Mouse (Mus musculus) layer of hippocampus, adult 2 months (tissue): ENCODE measurements around the gene Faap20. TPM values are rescaled to one million over a fixed set of nuclear protein-coding genes. Genes with fewer than 3 reads are reported as not detected.

Source experiments
- DNase-seq, 2 experiments: peaks; one replicate each; pipeline ENCODE4 v3.0.0; 2022; ENCODE audit warnings: low spot score in 2 of 2
- H3K27ac ChIP-seq: fragments of 200-600 bp; 2 replicates; pipeline ENCODE4 v1.8.1; 2022
- H3K4me3 ChIP-seq: fragments of 200-600 bp; 2 replicates; pipeline ENCODE4 v1.8.1; 2022; ENCODE audit warnings: mild to moderate bottlenecking
- CTCF ChIP-seq: fragments of 200-600 bp; conservative IDR thresholded peaks from 2 replicates; pipeline ENCODE4 v1.8.1; 2022; ENCODE audit warnings: antibody characterized with exemption, mild to moderate bottlenecking, moderate library complexity
- total RNA-seq, 2 experiments: library from RNA; stranded (reverse); gene quantifications; 2 replicates each; pipeline ENCODE4 v1.2.3; 2021

Faap20 gene
- total RNA-seq, 2 experiments from 2014 or later = 29.2 to 34.3 TPM

DNA sequence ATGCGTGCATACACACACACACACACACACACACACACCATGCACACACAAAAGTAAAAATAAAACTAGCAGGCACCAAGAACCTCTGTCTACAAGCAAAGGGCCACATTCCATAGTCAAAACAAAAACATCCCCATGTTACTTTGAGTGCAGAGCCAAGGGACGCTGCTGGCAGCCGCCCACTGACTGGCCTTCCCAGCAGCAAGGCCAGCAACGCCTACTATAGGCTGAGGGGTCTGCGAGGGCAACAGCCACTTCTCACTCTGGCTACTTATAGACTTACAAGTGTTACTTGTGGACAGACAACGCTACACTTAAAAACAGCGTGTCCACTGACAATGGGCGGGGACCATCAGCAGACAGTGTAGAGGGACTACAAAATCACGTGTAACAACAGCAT, 34.4 kb upstream of the Faap20 start:
- no peak for DNase-seq
- no peak for TF ChIP-seq CTCF
- Histone ChIP-seq H3K4me3 (peak overlapping the region; percentile 37; the same call in 1 of the 2 replicates), H3K27ac (peak overlapping the region; percentile 77)

DNA sequence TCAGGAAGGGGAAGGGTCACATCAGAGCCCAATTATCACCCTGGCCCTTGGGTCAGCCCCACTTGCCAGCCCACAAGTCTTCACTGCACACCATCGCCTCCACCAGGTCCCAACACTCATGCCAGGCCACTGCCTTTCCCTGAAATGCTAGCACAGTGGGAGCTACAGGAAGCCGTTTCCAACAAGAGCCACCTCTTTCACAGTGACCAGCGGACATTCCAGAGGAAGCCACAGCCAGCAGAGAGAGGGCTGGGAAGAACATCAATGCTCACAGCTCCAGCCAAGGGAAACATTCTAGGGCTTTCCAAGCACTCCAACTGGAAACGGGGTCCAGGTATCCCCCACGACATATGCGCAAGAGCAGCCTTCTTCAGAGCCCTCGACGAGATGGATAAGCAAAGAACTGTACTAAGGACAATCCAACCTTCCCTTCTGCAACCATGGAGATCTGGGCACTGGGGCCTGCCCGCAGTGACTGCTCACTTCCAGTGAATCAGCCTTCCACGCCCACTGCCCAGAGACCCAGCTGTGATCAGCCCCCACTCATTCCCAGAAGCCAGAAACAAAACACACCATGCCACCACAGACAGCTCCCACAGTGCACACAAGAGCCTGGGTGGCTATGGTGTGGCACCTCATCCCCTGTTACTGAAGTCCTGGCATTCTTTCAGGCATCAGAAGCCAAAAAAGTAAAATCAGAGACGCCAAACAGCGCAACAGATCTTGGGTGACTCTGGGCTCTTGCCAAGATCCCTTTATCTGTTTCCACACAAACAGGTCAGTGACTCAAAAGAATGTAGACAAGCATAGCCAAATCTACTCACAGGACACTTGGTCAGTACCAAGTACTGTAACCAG, 33.6 kb upstream of the Faap20 start:
- no peak for DNase-seq
- peak overlapping the region; percentile 77 for H3K27ac ChIP-seq
- no peak for TF ChIP-seq CTCF
- peak overlapping the region; percentile 28 for H3K4me3 ChIP-seq

DNA sequence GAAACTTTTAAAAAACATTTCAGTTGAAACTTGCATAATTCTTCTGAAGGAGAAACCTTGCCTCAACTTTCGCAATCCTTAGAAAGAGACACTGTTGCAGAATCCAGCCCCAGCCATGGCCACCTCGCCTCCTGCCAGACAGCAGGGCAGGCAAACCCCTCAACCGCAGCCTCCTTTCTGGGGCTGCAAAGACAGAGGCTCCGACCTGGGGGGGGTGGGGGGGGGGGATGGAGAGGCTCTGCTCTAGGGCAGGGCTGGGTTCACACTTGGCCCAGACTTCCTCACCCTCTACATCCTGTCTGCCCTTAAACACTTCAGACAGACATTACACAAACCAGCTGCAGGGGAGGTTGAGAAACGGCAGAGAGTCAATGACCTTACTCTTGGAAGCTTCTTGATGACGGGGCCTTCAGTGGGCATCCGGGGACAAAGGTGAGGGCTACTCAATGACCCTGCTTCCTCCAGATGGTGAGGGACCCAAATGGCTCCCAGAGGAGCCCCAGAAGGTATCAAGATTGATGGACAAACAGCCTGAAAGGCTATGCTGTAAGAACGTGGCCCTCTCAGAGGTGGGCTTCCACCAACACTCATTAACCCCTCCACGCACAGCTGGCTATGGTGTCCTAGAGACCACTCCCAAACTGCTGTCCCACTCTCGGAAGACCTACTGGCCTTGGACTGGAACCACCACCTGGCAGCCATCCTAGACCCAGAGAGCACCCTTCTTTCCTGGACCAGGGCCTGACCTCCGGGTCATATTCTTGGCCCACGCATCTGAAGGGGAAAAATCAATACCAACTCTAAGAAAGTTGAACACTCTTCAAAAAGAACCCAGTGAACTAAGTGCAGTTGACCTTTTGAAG, 32.1 kb upstream of the Faap20 start:
- H3K27ac ChIP-seq = peak overlapping the region; percentile 93
- TF ChIP-seq CTCF = no peak
- peak overlapping the region; percentile 81 for H3K4me3 ChIP-seq
- no peak for DNase-seq

DNA sequence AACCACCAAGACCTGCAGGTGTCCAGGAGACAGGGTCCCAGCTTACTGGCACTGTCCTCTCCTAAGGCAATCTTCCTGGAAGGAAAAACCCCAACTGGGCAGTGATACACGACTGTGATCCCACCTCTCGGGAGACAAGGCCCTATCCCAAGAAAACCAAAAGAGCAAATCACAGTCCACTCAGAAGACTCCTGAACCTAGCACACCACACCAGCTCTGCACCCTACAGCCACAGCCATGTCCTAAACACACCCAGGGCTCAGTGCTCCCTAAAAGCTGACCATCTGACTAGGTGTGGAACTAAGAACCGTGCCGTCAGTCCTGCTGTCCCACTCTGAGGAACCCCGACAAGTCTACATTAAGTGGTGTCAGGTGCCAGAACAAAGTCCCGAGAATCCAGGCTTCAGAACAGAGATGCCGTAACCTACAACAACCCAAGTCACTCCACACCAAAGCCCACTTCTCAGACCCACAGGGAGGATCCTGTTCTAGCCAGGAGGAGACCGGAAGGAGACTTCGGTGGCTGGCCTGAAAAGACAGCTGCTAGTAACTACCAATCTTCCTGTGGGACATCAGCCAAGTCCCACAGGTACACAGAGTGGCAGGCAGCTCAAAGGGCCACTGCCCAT, 31.4 kb upstream of the Faap20 start:
- DNase-seq = no peak
- H3K27ac ChIP-seq = peak overlapping the region; percentile 93
- TF ChIP-seq CTCF = no peak
- H3K4me3 ChIP-seq = peak overlapping the region; percentile 81

DNA sequence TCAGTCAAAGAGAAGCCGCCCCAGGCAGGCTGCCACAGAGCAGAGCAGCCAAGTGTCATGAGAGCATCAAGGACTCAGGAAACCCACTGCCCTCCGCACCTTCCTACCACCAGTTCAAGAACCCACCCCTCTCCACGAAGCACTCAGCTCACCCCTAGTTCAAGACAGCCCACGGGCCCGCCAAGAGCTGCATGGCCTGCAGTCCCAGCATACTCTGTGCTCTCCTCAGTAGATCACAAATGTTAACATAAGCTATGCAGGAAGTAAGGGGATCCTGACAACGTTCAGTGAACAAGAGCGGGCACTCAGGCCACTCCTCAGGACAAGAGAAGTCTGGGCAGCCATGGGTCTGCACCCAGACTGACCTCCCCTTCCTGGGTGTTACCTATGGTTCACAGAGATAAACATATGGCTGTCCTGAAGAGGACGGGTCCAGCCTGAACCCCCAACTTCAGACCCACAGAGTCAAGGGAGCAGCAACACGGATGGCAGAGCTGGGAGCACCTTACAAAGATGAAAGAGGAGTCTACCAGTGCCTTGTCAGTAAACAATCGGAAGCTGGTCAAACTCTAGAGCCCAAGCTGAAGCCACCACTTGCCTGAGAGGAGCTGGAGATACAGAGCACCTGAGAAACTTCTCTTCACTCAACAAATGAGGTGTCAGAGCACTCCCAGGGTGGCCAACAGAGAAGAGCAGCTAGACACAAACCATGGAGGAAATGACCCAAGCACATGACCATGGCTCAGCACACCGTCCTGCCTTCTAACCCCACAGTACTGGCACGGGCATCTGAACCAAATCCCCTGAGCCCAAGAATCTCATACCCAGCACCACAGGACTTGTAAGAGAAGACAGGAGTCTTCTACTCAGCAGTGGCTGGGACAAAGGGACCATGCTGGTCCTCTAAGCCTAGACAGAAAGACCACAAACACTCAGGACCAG, 30.1 kb upstream of the Faap20 start:
- H3K27ac ChIP-seq = peak overlapping the region; percentile 93

DNA sequence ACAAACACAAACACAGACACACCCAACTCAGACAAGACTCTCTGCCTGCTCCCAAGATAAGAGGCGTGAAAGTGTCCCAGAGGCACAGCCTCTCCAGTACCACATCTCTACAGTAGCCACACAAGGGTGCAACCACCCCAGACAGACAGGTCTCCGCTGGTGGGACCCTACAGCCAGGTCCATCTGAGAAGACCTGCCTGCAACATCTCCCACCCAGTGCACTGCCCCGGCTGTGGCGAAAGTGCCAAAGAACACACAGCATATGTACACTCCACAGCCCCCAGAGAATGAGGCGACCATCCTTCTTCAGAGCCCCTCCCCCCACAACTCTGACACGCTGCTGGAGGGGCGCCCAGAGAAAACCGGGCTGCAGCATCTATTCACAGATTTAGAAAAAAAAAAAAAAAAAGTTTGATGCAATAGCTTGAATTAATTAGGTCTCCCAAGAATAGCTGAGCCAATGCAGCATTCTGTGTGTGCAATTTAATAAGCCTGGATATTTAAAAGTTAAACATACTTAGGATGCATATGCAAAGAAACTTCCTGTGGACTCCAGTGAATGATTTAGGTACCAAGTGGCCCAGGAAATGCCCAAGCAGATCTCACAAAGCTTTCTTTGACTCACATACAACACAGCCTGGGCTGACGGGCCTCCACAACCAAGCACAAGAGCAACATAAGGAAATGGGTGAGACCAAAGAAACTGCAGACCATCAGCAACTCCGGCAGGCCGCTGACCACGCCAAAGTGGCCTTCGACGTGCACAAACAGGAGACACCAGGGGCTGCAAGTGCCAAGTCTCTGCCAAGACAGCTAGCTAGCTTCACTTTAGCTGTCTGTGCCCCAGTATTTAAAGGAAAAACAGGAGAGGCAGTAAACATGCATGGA, 29.1 kb upstream of the Faap20 start:
- TF ChIP-seq CTCF = no peak
- Histone ChIP-seq H3K27ac (peak overlapping the region; percentile 93), H3K4me3 (peak overlapping the region; percentile 81)
- peak in 1 of 2 experiments; percentile 38 for DNase-seq

More for the DNA sequence above, 30.1 kb upstream of the Faap20 start:
- no peak for TF ChIP-seq CTCF
- H3K4me3 ChIP-seq = peak overlapping the region; percentile 81
- DNase-seq = no peak

DNA sequence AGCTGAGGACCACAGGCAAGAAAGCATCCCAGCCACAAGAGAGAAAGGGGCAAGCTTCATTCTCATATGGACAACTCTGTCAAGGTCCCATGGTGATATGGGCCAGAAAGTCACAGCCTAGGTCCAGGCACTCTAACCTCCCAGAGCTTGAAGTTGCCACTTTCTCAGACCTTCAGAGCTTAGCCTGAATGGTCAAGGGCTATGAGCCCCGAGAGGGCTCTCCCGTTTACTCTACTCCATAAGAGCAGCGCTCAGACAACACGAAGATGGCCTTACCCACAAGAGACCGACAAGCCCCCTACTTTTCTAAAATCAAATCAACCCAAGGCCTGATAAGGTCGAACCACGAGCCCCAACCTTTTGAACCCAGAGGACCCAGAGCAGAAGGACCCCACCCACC, 28.5 kb upstream of the Faap20 start:
- H3K4me3 ChIP-seq = peak overlapping the region; percentile 81
- H3K27ac ChIP-seq = peak overlapping the region; percentile 93
- DNase-seq = no peak
- TF ChIP-seq CTCF = no peak

DNA sequence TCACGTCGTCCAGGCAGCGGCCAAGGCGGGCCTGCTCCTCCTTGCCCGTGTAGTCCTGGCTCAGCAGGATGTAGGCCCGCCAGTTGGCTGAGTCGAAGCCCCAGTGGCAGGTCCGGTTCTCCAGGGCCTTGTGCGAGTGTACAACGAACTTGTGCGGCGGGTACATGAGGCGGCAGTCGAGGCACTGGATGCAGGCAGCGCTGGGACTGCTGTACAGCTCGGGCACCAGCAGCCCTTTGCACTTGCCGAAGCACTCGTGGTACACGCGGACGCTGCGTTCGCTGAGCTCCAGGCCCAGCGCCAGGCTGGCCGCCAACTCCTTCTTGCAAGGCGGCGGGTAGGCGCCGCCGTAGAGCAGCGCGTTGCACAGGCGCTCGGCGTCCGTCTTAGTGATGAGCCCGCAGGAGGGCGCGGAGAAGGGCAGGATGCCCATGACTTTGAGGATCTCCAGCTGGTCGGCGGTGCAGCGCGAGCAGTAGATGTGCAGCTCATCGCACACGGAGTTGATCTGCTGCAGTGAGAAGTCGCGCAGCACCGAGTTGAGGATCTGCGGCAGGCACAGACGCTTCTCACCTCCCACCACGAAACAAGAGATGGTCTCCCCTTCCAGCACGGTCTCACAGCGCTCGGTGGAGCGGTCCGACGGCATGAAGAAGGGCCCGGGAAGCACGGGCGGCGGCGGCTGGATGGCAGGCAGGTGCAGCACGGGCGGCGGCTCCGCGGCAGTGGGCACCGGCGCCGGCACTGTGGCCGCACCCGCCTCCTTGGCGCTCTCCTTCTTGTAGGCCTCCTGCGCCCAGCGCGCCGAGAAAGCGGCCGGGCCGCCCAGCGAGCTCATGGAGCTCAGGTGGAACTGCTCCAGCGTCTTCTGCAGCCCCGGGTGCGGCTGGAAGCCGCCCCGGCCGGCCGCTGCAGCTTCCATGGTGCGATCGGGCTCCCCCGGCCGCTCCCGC, 27.7 kb upstream of the Faap20 start:
- Histone ChIP-seq H3K4me3 (peak overlapping the region; percentile 81), H3K27ac (peak overlapping the region; percentile 93)
- 0 out of 2 replicates have a peak, but pooled peaks have one; percentile 25 for TF ChIP-seq CTCF
- peak; percentile 60 to 61 for DNase-seq

DNA sequence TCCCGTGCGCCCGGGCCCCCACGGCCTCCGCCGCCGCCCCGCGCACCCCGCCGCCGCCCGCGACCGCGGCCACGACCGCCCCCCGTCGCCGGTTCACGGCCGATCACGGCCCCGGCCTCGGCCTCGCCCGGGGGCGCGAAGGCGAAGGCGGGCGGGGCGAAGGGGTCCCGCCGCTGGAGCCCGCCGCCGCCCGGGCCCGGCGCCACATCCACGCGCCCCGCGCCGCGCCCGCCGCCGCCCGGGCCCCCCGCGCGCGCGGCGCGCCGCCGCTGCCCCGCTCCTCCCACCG, 27.1 kb upstream of the Faap20 start, which contains the start of gene Ski:
Ski (minus strand) TSS at position 41 of the 289 bp plus-strand sequence.
- Histone ChIP-seq H3K27ac (peak within 1 kb of the TSS; percentile 99), H3K4me3 (peak within 1 kb of the TSS; percentile 81)
- TF ChIP-seq CTCF = no peak
- DNase-seq = no peak
